9 mouse cellular contexts compared by ENCODE assay signal in the genomic region with DNA sequence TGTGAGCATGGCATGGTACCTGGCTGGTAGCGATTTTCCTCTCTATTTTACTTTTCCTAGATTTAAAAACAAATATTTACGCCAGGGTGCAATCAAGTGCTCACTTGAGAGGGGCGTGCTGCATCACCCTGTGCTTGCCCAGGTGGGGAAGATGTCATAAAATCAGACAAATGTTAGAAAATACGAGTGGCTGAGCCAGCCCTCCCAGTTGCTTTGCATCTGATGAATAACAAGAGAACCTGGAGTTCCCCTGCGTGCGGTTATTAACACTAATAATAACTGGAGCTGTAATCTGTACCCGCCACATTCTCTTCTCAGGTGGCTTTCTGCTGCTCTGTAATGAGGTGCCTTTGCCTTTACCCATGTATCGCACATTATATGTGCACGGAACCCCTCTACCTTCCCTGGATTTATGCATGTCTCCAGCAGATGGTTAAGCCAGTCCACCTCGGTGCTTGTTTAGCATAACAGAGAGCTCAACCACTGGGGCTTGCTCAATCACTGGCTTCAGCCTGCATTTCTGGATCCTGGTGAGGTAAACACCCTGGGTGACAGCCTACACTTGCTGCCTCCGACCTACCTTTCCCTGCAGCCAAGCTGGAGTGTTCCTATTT.
DNase-seq lines count a peak whose midpoint lies in the region; ATAC-seq lines count a peak whose summit lies in the region.
"Had no signal": no experiment of that assay in that cellular context is flagged by ENCODE, and none has a peak within 500 bp of the region (broad histone marks: within the 10 kb centered on the region; RNA-seq: fewer than 3 reads in every experiment).

No protein-coding gene starts in this region.

- H3K9me3 ChIP-seq in lung, embryonic 16.5 days (ENCODE audit: control insufficient read depth, low read length): no peaks in the 10 kb centered on the region
- no peaks in the 10 kb centered on the region for H3K9me3 ChIP-seq in embryonic facial prominence, embryonic 14.5 days (ENCODE audit: control insufficient read depth, low read length)
- no peaks in the 10 kb centered on the region for H3K9me3 ChIP-seq in hindbrain, embryonic 16.5 days (ENCODE audit: control insufficient read depth, low read length)
- H3K9me3 ChIP-seq in neural tube, embryonic 14.5 days (ENCODE audit: control insufficient read depth, low read length): no peaks in the 10 kb centered on the region

- ATAC-seq in lung, embryonic 16.5 days (ENCODE audit: low read depth): no peak
- ATAC-seq in embryonic facial prominence, embryonic 14.5 days (ENCODE audit: low read depth): no peak
- peak; percentile 58; the same call in 1 of the 2 replicates for ATAC-seq in hindbrain, embryonic 16.5 days
- peak; percentile 53; the same call in 1 of the 2 replicates for ATAC-seq in neural tube, embryonic 14.5 days (ENCODE audit: low read depth)
- no peak for ATAC-seq in erythroblast, adult 5-6 weeks (replicated peaks; ENCODE audit: low FRiP score, poor library complexity, severe bottlenecking)
- ATAC-seq: intestine, postnatal 0 days had no signal

- H3K36me3 ChIP-seq in lung, embryonic 16.5 days (ENCODE audit: control insufficient read depth, insufficient read depth, low read length): no peaks in the 10 kb centered on the region
- H3K36me3 ChIP-seq in embryonic facial prominence, embryonic 14.5 days (ENCODE audit: control insufficient read depth, insufficient read depth, low read length): no peaks in the 10 kb centered on the region
- no peaks in the 10 kb centered on the region for H3K36me3 ChIP-seq in hindbrain, embryonic 16.5 days (ENCODE audit: control insufficient read depth, insufficient read depth, low read length)
- H3K36me3 ChIP-seq in neural tube, embryonic 14.5 days (ENCODE audit: control insufficient read depth, insufficient read depth, low read length): no peaks in the 10 kb centered on the region

- H3K4me2 ChIP-seq in lung, embryonic 16.5 days (ENCODE audit: low read depth, low read length): 0 out of 2 replicates have a peak overlapping the region, but pooled peaks have one; percentile 8
- H3K4me2 ChIP-seq in embryonic facial prominence, embryonic 14.5 days (ENCODE audit: low read depth, low read length): peak overlapping the region; percentile 20; the same call in 1 of the 2 replicates
- peak overlapping the region; percentile 50 for H3K4me2 ChIP-seq in hindbrain, embryonic 16.5 days (ENCODE audit: low read length)
- peak overlapping the region; percentile 37; the same call in 1 of the 2 replicates for H3K4me2 ChIP-seq in neural tube, embryonic 14.5 days (ENCODE audit: low read depth, low read length)

- H3K9ac ChIP-seq in lung, embryonic 16.5 days (ENCODE audit: low read length): no peak overlapping the region
- H3K9ac ChIP-seq in embryonic facial prominence, embryonic 14.5 days (ENCODE audit: low read depth, low read length): no peak overlapping the region
- peak overlapping the region; percentile 38; the same call in 1 of the 2 replicates for H3K9ac ChIP-seq in hindbrain, embryonic 16.5 days (ENCODE audit: low read depth, low read length)
- no peak overlapping the region for H3K9ac ChIP-seq in neural tube, embryonic 14.5 days (replicated peaks; ENCODE audit: low read depth, low read length)

- H3K4me1 ChIP-seq in lung, embryonic 16.5 days (replicated peaks; ENCODE audit: control insufficient read depth, insufficient read depth, low read length): no peaks in the 10 kb centered on the region
- H3K4me1 ChIP-seq in embryonic facial prominence, embryonic 14.5 days (ENCODE audit: control insufficient read depth, insufficient read depth, low read length): no peaks in the 10 kb centered on the region
- H3K4me1 ChIP-seq in hindbrain, embryonic 16.5 days (ENCODE audit: control insufficient read depth, insufficient read depth, low read depth, low read length): no peaks in the 10 kb centered on the region
- H3K4me1 ChIP-seq in neural tube, embryonic 14.5 days (ENCODE audit: control insufficient read depth, insufficient read depth, low read length): no peaks in the 10 kb centered on the region

- H3K27ac ChIP-seq in lung, embryonic 16.5 days (ENCODE audit: low read length): no peak overlapping the region
- H3K27ac ChIP-seq in embryonic facial prominence, embryonic 14.5 days (replicated peaks; ENCODE audit: low read depth, low read length): no peak overlapping the region
- H3K27ac ChIP-seq in hindbrain, embryonic 16.5 days (ENCODE audit: low read depth, low read length): no peak overlapping the region
- H3K27ac ChIP-seq in neural tube, embryonic 14.5 days (ENCODE audit: low read depth, low read length): no peak overlapping the region
- H3K27ac ChIP-seq: macrophage had no signal

- no peak for DNase-seq in lung, postnatal 4 days
- DNase-seq in embryonic facial prominence, embryonic 14.5 days (ENCODE audit: low spot score): peak; percentile 2
- DNase-seq in c-Kit-positive CD71-positive TER-119-positive erythroid progenitor cells, embryonic 14.5 days (ENCODE audit: low spot score): no peak

- H3K27me3 ChIP-seq in lung, embryonic 16.5 days (ENCODE audit: control insufficient read depth, insufficient read depth, low read depth, low read length): no peaks in the 10 kb centered on the region
- no peaks in the 10 kb centered on the region for H3K27me3 ChIP-seq in embryonic facial prominence, embryonic 14.5 days (replicated peaks; ENCODE audit: control insufficient read depth, insufficient read depth, low read length)
- H3K27me3 ChIP-seq in hindbrain, embryonic 16.5 days (replicated peaks; ENCODE audit: control insufficient read depth, insufficient read depth, low read length): no peaks in the 10 kb centered on the region
- H3K27me3 ChIP-seq in neural tube, embryonic 14.5 days (ENCODE audit: control insufficient read depth, insufficient read depth, low read length): no peaks in the 10 kb centered on the region

- WGBS in lung, embryonic 16.5 days: 17% methylated on average over 11 of the region's 11 CpGs
- WGBS in embryonic facial prominence, embryonic 14.5 days: 20% methylated on average over 11 of the region's 11 CpGs
- 23% methylated on average over 11 of the region's 11 CpGs for WGBS in hindbrain, embryonic 16.5 days
- 16% methylated on average over 11 of the region's 11 CpGs for WGBS in neural tube, embryonic 14.5 days

- H3K4me3 ChIP-seq in lung, embryonic 16.5 days (ENCODE audit: low read length): no peak overlapping the region
- H3K4me3 ChIP-seq in embryonic facial prominence, embryonic 14.5 days (ENCODE audit: low read depth, low read length): no peak overlapping the region
- peak overlapping the region; percentile 28 for H3K4me3 ChIP-seq in hindbrain, embryonic 16.5 days (ENCODE audit: low read length)
- 0 out of 2 replicates have a peak overlapping the region, but pooled peaks have one; percentile 14 for H3K4me3 ChIP-seq in neural tube, embryonic 14.5 days (ENCODE audit: low read depth, low read length)

Comparison
In these comparisons a context has a peak if more than half of its experiments do, and no peak if none do; other contexts are left out.
1. ATAC-seq: peak in hindbrain, embryonic 16.5 days (single experiment) and neural tube, embryonic 14.5 days (single experiment); none in lung, embryonic 16.5 days (single experiment), embryonic facial prominence, embryonic 14.5 days (single experiment) and erythroblast, adult 5-6 weeks (single experiment).
2. H3K4me3 ChIP-seq: peak in hindbrain, embryonic 16.5 days (single experiment) and neural tube, embryonic 14.5 days (single experiment); none in lung, embryonic 16.5 days (single experiment) and embryonic facial prominence, embryonic 14.5 days (single experiment).
3. Peak in every context shown above with its lines, with median percentiles within 50 percentile points of each other: H3K4me2 ChIP-seq.